Mouse (Mus musculus): ENCODE results near the gene Olfr235. TPM values are rescaled to one million over a fixed set of nuclear protein-coding genes. Genes with fewer than 3 reads are reported as not detected.
"Not testable (repeated sequence)": the region's sequence is repeated elsewhere in the genome, so short reads cannot be mapped to it uniquely, and the experiment has no call there.

The Olfr235 gene
- polyA plus RNA-seq (2015; fragmentation: Nextera tagmentation; extraction: Ambion mirVana) = not detected in 2 replicates

DNA sequence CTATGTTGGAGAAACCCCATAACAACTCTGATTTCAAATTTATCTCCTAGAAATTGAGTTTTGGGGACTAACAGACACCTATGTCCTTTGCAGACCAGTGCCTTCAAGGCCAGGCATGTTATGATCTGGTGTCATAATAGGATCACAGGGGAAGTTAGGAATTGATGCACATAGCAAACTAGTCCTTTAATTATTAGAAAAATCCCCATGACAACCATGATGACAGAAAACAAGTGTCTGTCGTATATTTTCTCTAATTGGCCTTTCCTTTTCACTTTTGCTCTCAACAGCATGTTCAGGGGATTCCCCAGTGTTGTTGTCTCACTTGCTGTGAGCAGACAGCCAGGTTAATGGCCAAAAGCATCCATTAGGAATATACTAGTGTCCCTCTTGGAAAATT lies at the start of gene Olfr235:
TSS of gene Olfr235 (plus strand) at position 301 of the 400 bp plus-strand sequence.
- no peak within 1 kb of the TSS for H3K4me2 ChIP-seq
- H3K27ac ChIP-seq = no peak within 1 kb of the TSS
- H3K36me3 ChIP-seq = no peaks in the 10 kb centered on the region
- H3K4me1 ChIP-seq = no peaks in the 10 kb centered on the region
- H3K27me3 ChIP-seq = no peaks in the 10 kb centered on the region
- H3K4me3 ChIP-seq = no peak within 1 kb of the TSS
- H3K9me3 ChIP-seq = no peaks in the 10 kb centered on the region
- 66% methylated on average over 1 of the region's 1 CpGs for WGBS
- no peak within 1 kb of the TSS for H3K9ac ChIP-seq
- ATAC-seq (ENCODE audit: borderline replicate concordance, extremely low read depth, low FRiP score, low TSS enrichment) = no peak

DNA sequence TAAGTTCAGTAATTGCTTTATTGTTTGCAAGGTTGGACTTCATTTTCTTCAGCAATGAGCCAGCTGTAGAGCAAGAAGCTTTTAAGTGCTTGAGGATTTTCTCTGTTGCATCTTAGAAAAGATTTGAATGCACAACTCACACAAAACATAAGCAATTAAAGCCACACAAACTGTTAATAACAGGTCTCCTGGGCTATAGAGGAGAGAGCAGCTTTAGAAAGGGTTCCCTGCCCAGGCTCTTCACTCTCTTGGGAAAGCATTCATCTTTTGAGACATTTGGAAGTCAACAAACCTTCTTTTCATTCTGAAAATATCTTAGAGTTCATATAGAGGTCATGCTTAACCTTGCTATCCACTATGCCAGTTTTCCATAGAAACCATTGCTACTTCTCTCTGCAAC lies 28.3 kb upstream of the Olfr235 start, which contains the start of gene Olfr1432:
TSS of gene Olfr1432 (minus strand) at position 101 of the 400 bp plus-strand sequence.
- H3K4me2 ChIP-seq; H3K4me1 ChIP-seq; H3K9ac ChIP-seq; H3K36me3 ChIP-seq; H3K9me3 ChIP-seq; H3K27me3 ChIP-seq; H3K4me3 ChIP-seq; ATAC-seq (ENCODE audit: borderline replicate concordance, extremely low read depth, low FRiP score, low TSS enrichment); H3K27ac ChIP-seq: not testable (repeated sequence)

DNA sequence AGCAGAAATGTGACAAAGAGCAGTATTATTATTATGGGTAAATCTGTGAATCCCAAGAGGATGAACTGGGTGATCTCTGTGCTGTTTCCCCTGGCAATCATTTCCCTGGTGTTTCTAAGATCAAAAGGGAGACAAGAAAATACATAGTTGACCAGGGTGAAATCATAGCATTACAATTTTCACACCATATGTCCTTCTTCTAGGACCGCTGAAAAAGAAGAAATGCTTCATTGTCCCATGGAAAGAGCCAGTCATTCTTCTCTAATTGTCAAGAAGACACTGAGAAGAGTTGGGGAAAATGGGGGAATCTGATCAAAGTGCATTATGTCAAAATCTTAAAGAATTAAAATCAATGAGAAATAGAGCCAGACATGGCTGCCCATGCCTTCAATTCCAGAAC lies 19.3 kb upstream of the Olfr235 start, which contains the start of gene Olfr262:
TSS of gene Olfr262 (minus strand) at position 101 of the 400 bp plus-strand sequence.
- Histone ChIP-seq H3K36me3 (no peaks in the 10 kb centered on the region), H3K9ac (no peak within 1 kb of the TSS), H3K27ac (no peak within 1 kb of the TSS), H3K4me1 (no peaks in the 10 kb centered on the region), H3K27me3 (no peaks in the 10 kb centered on the region), H3K4me2 (no peak within 1 kb of the TSS), H3K9me3 (no peaks in the 10 kb centered on the region), H3K4me3 (no peak within 1 kb of the TSS)
- no peak for ATAC-seq (ENCODE audit: borderline replicate concordance, extremely low read depth, low FRiP score, low TSS enrichment)
- 75% methylated on average over 1 of the region's 1 CpGs for WGBS

DNA sequence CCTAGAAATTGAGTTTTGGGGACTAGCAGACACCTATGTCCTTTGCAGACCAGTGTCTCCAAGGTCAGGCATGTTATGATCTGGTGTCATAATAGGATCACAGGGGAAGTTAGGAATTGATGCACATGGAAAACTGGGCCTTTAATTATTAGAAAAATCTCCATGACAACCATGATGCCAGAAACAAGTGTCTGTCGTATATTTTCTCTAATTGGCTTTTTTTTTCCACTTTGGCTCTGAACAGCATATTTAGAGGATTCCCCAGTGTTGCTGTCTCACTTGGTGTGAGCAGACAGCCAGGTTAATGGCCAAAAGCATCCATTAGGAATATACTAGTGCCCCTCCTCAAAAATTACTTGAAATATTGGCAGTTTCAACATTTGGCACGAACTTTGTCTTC lies 18.7 kb downstream of the Olfr235 start, which contains the start of gene Olfr1434:
TSS of gene Olfr1434 (plus strand) at position 301 of the 400 bp plus-strand sequence.
- H3K36me3 ChIP-seq = no peaks in the 10 kb centered on the region
- H3K27me3 ChIP-seq = no peaks in the 10 kb centered on the region
- no peak within 1 kb of the TSS for H3K4me2 ChIP-seq
- H3K27ac ChIP-seq = no peak within 1 kb of the TSS
- H3K9ac ChIP-seq = no peak within 1 kb of the TSS
- 63% methylated on average over 2 of the region's 2 CpGs for WGBS
- no peaks in the 10 kb centered on the region for H3K9me3 ChIP-seq
- H3K4me1 ChIP-seq = no peaks in the 10 kb centered on the region
- H3K4me3 ChIP-seq = no peak within 1 kb of the TSS
- ATAC-seq (ENCODE audit: borderline replicate concordance, extremely low read depth, low FRiP score, low TSS enrichment) = no peak

DNA sequence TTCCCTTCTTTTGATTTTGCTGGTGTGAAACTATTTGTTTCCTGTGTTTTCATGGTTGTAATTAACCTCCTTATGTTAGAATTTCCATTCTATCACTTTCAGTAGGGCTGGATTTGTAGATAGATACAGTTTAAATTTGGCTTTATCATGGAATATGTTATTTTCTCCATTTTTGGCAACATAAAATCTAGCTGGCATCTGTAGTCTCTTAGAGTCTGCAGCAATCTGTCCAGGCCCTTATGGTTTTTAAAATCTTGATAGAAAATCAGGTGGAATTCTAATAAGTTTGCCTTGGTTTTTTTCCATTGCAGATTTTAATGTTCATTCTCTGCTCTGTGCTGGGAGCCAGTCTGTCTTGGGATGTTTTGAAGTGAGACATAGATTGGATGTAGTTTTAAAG lies 32.1 kb downstream of the Olfr235 start:
- H3K9me3 ChIP-seq = no peaks in the 10 kb centered on the region
- H3K4me3 ChIP-seq = no peak overlapping the region
- no peaks in the 10 kb centered on the region for H3K27me3 ChIP-seq
- H3K4me2 ChIP-seq = no peak overlapping the region
- no peaks in the 10 kb centered on the region for H3K4me1 ChIP-seq
- H3K27ac ChIP-seq = no peak overlapping the region
- no peak for ATAC-seq (ENCODE audit: borderline replicate concordance, extremely low read depth, low FRiP score, low TSS enrichment)
- H3K9ac ChIP-seq = no peak overlapping the region
- no peaks in the 10 kb centered on the region for H3K36me3 ChIP-seq

DNA sequence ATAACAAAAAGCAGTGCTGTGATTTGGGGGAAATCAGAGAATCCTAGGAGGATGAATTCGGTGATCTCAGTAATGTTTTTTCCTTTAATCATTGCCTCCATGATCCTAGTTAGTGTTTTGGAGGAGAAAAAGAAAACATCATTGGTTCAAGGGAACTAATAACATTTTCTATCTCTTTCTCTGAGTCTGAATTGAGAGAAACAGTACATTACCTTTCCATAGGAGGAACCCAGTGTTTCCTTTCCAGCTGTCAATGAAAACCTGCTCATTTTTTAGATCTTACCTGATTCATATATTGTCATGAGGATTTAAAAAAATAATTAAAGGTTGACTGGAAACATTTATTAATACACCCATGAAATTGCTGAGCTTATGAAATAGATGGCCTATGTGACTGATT lies 38.2 kb downstream of the Olfr235 start, which contains the start of gene Olfr1436:
TSS of gene Olfr1436 (minus strand) at position 101 of the 400 bp plus-strand sequence.
- 68% methylated on average over 1 of the region's 1 CpGs for WGBS
- ATAC-seq (ENCODE audit: borderline replicate concordance, extremely low read depth, low FRiP score, low TSS enrichment); H3K27me3 ChIP-seq; H3K4me3 ChIP-seq; H3K36me3 ChIP-seq; H3K4me2 ChIP-seq; H3K4me1 ChIP-seq; H3K27ac ChIP-seq; H3K9me3 ChIP-seq; H3K9ac ChIP-seq: not testable (repeated sequence)

Other genes starting within 250 kb of the Olfr235 start
- not detected in 2 replicates for gene Olfr1423, start 219.7 kb upstream of the Olfr235 start, polyA plus RNA-seq (2015; fragmentation: Nextera tagmentation; extraction: Ambion mirVana)
- not detected in 2 replicates for gene Olfr1424, start 198.3 kb upstream of the Olfr235 start, polyA plus RNA-seq (2015; fragmentation: Nextera tagmentation; extraction: Ambion mirVana)
- gene Olfr1425, start 183.3 kb upstream of the Olfr235 start, polyA plus RNA-seq (2015; fragmentation: Nextera tagmentation; extraction: Ambion mirVana) = not detected in 2 replicates
- not detected in 2 replicates for gene Olfr1426, start 169.0 kb upstream of the Olfr235 start, polyA plus RNA-seq (2015; fragmentation: Nextera tagmentation; extraction: Ambion mirVana)
- not detected in 2 replicates for gene Olfr1427, start 157.7 kb upstream of the Olfr235 start, polyA plus RNA-seq (2015; fragmentation: Nextera tagmentation; extraction: Ambion mirVana)
- gene Olfr1428, start 145.1 kb upstream of the Olfr235 start, polyA plus RNA-seq (2015; fragmentation: Nextera tagmentation; extraction: Ambion mirVana) = not detected in 2 replicates
- not detected in 2 replicates for gene Olfr76, start 137.8 kb upstream of the Olfr235 start, polyA plus RNA-seq (2015; fragmentation: Nextera tagmentation; extraction: Ambion mirVana)
- not detected in 2 replicates for gene Olfr1555-ps1, start 90.9 kb upstream of the Olfr235 start, polyA plus RNA-seq (2015; fragmentation: Nextera tagmentation; extraction: Ambion mirVana)
- not detected in 2 replicates for gene Olfr1431, start 60.4 kb upstream of the Olfr235 start, polyA plus RNA-seq (2015; fragmentation: Nextera tagmentation; extraction: Ambion mirVana)
- gene Olfr1432, start 28.4 kb upstream of the Olfr235 start, polyA plus RNA-seq (2015; fragmentation: Nextera tagmentation; extraction: Ambion mirVana) = not detected in 2 replicates
- gene Olfr262, start 19.4 kb upstream of the Olfr235 start, polyA plus RNA-seq (2015; fragmentation: Nextera tagmentation; extraction: Ambion mirVana) = not detected in 2 replicates
- not detected in 2 replicates for gene Olfr1434, start 18.8 kb downstream of the Olfr235 start, polyA plus RNA-seq (2015; fragmentation: Nextera tagmentation; extraction: Ambion mirVana)
- gene Olfr1436, start 38.1 kb downstream of the Olfr235 start, polyA plus RNA-seq (2015; fragmentation: Nextera tagmentation; extraction: Ambion mirVana) = not detected in 2 replicates
- gene Olfr1437, start 64.1 kb downstream of the Olfr235 start, polyA plus RNA-seq (2015; fragmentation: Nextera tagmentation; extraction: Ambion mirVana) = not detected in 2 replicates
- gene Olfr1438-ps1, start 74.9 kb downstream of the Olfr235 start, polyA plus RNA-seq (2015; fragmentation: Nextera tagmentation; extraction: Ambion mirVana) = not detected in 2 replicates
- not detected in 2 replicates for gene Olfr1440, start 126.2 kb downstream of the Olfr235 start, polyA plus RNA-seq (2015; fragmentation: Nextera tagmentation; extraction: Ambion mirVana)
- gene Olfr1441, start 156.4 kb downstream of the Olfr235 start, polyA plus RNA-seq (2015; fragmentation: Nextera tagmentation; extraction: Ambion mirVana) = not detected in 2 replicates
- not detected in 2 replicates for gene Pfpl, start 166.9 kb downstream of the Olfr235 start, polyA plus RNA-seq (2015; fragmentation: Nextera tagmentation; extraction: Ambion mirVana)
- gene Mpeg1, start 199.7 kb downstream of the Olfr235 start, polyA plus RNA-seq (2015; fragmentation: Nextera tagmentation; extraction: Ambion mirVana) = 0.67 and 1.0 TPM in 2 replicates
- gene Dtx4, start 240.4 kb downstream of the Olfr235 start, polyA plus RNA-seq (2015; fragmentation: Nextera tagmentation; extraction: Ambion mirVana) = 16.1 and 16.5 TPM in 2 replicates

All from lung, embryonic 15.5 days (tissue).